Mouse (Mus musculus) bone marrow, adult 2 months (tissue): ENCODE results near the gene Hist1h4k. TPM values are rescaled to one million over a fixed set of nuclear protein-coding genes. Genes with fewer than 3 reads are reported as not detected.
A peak's percentile ranks its signal among the peaks of the same experiment; 100 is the strongest.
"Not testable (repeated sequence)": the region's sequence is repeated elsewhere in the genome, so short reads cannot be mapped to it uniquely, and the experiment has no call there.

ENCODE experiments used
- H3K27ac ChIP-seq: fragments of 200-500 bp; 2 replicates; pipeline ENCODE4 v1.5.1; 2012; ENCODE audit warnings: low read depth, mild to moderate bottlenecking, control low read depth, inconsistent platforms, low read length; ENCODE audit not compliant: control insufficient read depth, poor library complexity, insufficient read depth
- H3K4me1 ChIP-seq: fragments of 200-500 bp; 2 replicates; pipeline ENCODE4 v1.6.1; 2011; ENCODE audit warnings: low read length; ENCODE audit not compliant: control insufficient read depth, insufficient read depth
- H3K4me3 ChIP-seq: fragments of 200-500 bp; replicated peaks from 2 replicates; pipeline ENCODE3; 2011; ENCODE audit warnings: mild to moderate bottlenecking, low read depth, low read length, control low read depth; ENCODE audit not compliant: control insufficient read depth
- CTCF ChIP-seq: fragments of 200-500 bp; IDR thresholded peaks from 2 replicates; pipeline ENCODE4 v1.5.1; 2011; ENCODE audit warnings: low read length, control low read depth; ENCODE audit not compliant: control insufficient read depth, insufficient read depth
- POLR2A ChIP-seq: fragments of 200-500 bp; IDR thresholded peaks from 2 replicates; pipeline ENCODE4 v1.6.1; 2011; ENCODE audit warnings: low read depth, mild to moderate bottlenecking, control low read depth, low read length, borderline replicate concordance; ENCODE audit not compliant: control insufficient read depth
- WGBS: fragments of 180-500 bp; shearing (Covaris S2); methylation state at CpG from one replicate; pipeline ENCODE4 v1.1.7; 2018; 5-methylcytosine and 5-hydroxymethylcytosine counted together
- polyA plus RNA-seq: library from polyadenylated mRNA; stranded (reverse); fragments of >200 nt; gene quantifications from 2 replicates; pipeline ENCODE4 v1.2.4, GENCODE M21; 2011; ENCODE audit warnings: low replicate concordance; ENCODE audit not compliant: missing spikeins, insufficient read depth, insufficient read length

Hist1h4k gene
- polyA plus RNA-seq, 1 experiment, result 358 TPM

GRCm38 (mm10) chr13:21751827-21752226 is 1.5 kb upstream of the Hist1h4k start:
- 57% methylated on average over 3 of the region's 3 CpGs for WGBS
- Histone ChIP-seq H3K27ac (peak overlapping the region; percentile 46; the same call in 1 of the 2 replicates), H3K4me3 (no peak overlapping the region), H3K4me1 (peaks cover 5% of the 10 kb centered on the region; the same call in 1 of the 2 replicates)
- no peak for TF ChIP-seq POLR2A
- no peak for TF ChIP-seq CTCF

- TF ChIP-seq CTCF (no peak), POLR2A (no peak)
- no peak overlapping the region for H3K27ac ChIP-seq
- H3K4me1 ChIP-seq, result peaks cover 5% of the 10 kb centered on the region; the same call in 1 of the 2 replicates
- H3K4me3 ChIP-seq, result peak overlapping the region; percentile 12
Measured at GRCm38 (mm10) chr13:21751417-21751816, 1.1 kb upstream of the Hist1h4k start.

- no peak for TF ChIP-seq POLR2A
- no peak for TF ChIP-seq CTCF
- peak overlapping the region; percentile 66 for H3K4me3 ChIP-seq
- 6% methylated on average over 5 of the region's 5 CpGs for WGBS
- peak overlapping the region; percentile 94 for H3K27ac ChIP-seq
- peaks cover 5% of the 10 kb centered on the region; the same call in 1 of the 2 replicates for H3K4me1 ChIP-seq
Measured at GRCm38 (mm10) chr13:21749387-21750158, 732 bp downstream of the Hist1h4k start.

- Histone ChIP-seq H3K27ac (no peak overlapping the region), H3K4me1 (peaks cover 2% of the 10 kb centered on the region; the same call in 1 of the 2 replicates), H3K4me3 (no peak overlapping the region)
- WGBS, result 55% methylated on average over 1 of the region's 1 CpGs
- TF ChIP-seq POLR2A, result no peak
Measured at GRCm38 (mm10) chr13:21745006-21745405, 5.3 kb downstream of the Hist1h4k start.

GRCm38 (mm10) chr13:21734906-21735767 is 15.2 kb downstream of the Hist1h4k start, which contains the start of gene Hist1h4j:
TSS of gene Hist1h4j (plus strand) at chr13:21735064.
- under 1% methylated on average over 51 of the region's 56 CpGs for WGBS
- TF ChIP-seq POLR2A, result peak; percentile 98

GRCm38 (mm10) chr13:21734010-21734905 is 16.0 kb downstream of the Hist1h4k start:
- WGBS, result under 1% methylated on average over 21 of the region's 21 CpGs
- H3K4me3 ChIP-seq, result peak overlapping the region; percentile 54
- H3K27ac ChIP-seq, result peak overlapping the region; percentile 93
- TF ChIP-seq CTCF (peak; percentile 77), POLR2A (no peak)
- H3K4me1 ChIP-seq, result peaks cover 5% of the 10 kb centered on the region

More at GRCm38 (mm10) chr13:21734906-21735767, 15.2 kb downstream of the Hist1h4k start, which contains the start of gene Hist1h4j:
- peak within 1 kb of the TSS; percentile 67 for H3K4me3 ChIP-seq
- peak within 1 kb of the TSS; percentile 93 for H3K27ac ChIP-seq
- H3K4me1 ChIP-seq, result not testable (repeated sequence)

GRCm38 (mm10) chr13:21733466-21733865 is 16.8 kb downstream of the Hist1h4k start:
- WGBS, result 80% methylated on average over 5 of the region's 5 CpGs
- no peak for TF ChIP-seq CTCF
- no peak for TF ChIP-seq POLR2A
- Histone ChIP-seq H3K4me3 (no peak overlapping the region), H3K4me1 (peaks cover 5% of the 10 kb centered on the region), H3K27ac (no peak overlapping the region)

GRCm38 (mm10) chr13:21729544-21729943 is 20.8 kb downstream of the Hist1h4k start:
- Histone ChIP-seq H3K27ac (no peak overlapping the region), H3K4me3 (no peak overlapping the region), H3K4me1 (peaks cover 5% of the 10 kb centered on the region)
- no peak for TF ChIP-seq POLR2A
- WGBS, result 73% methylated on average over 1 of the region's 1 CpGs
